Mouse (Mus musculus) left cerebral cortex, adult 11 months (tissue): Measurements from ENCODE around the gene Gal3st2b.
"Not testable (repeated sequence)": the region's sequence is repeated elsewhere in the genome, so short reads cannot be mapped to it uniquely, and the experiment has no call there.

ENCODE experiments used
- DNase-seq: peaks from one replicate; pipeline ENCODE4 v3.0.0; 2022; ENCODE audit warnings: low spot score

Gal3st2b gene

GRCm38 (mm10) chr1:93918011-93918410 lies at the start of gene Gal3st2b:
Gal3st2b (plus strand) TSS chr1:93918311.
- not testable (repeated sequence) for DNase-seq

DNA sequence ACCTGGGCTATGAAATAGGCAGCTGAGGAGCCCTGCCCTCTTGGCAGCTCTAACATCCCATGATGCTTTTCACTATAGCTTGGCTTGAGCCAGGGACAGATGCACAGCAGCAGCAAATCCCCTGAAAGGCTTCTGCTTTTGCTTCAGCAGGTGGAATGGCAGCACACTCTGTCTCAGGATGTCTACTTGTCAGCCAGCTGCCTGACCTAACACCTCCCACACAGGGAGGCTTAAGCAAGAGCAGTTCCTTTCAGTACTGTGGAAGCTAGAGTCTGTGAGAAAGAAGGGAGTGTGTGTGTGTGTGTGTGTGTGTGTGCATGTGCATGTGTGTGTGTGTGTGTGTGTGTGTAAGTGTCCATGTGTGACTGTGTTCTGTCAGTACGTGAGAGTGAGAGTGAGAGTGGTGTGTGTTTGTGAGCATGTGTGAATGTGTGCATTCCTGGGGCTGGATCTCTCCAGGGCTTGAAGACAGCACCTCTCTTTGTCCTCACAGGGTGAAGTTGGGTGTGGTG lies 46.5 kb upstream of the Gal3st2b start:
- DNase-seq, result not testable (repeated sequence)

- not testable (repeated sequence) for DNase-seq
These were observed 43.7 kb upstream of the Gal3st2b start for GRCm38 (mm10) chr1:93874405-93874804.

DNA sequence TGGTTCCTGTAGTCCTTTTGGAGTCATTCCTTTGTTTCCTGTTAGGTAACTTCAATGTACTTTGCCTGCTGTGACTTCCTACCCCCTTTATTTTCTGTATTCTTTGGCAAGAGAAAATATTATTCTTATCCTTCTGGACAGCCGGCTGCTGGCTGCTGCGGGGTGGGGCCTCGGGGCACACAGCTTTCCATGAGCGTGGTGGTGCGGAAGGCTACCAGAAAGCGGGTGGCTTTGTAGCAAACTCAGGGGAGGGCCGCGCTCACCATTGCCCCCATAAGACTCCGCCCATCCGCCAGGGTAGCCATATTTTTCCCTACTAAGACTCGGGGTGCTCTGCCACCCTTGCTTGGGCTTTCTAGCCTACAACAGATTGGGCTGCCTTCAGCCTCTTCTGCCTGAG lies 36.3 kb upstream of the Gal3st2b start:
- DNase-seq, result not testable (repeated sequence)

- DNase-seq, result not testable (repeated sequence)
These were observed 27.2 kb upstream of the Gal3st2b start for GRCm38 (mm10) chr1:93890936-93891335.

GRCm38 (mm10) chr1:93897395-93897794 lies 20.7 kb upstream of the Gal3st2b start:
- not testable (repeated sequence) for DNase-seq

DNA sequence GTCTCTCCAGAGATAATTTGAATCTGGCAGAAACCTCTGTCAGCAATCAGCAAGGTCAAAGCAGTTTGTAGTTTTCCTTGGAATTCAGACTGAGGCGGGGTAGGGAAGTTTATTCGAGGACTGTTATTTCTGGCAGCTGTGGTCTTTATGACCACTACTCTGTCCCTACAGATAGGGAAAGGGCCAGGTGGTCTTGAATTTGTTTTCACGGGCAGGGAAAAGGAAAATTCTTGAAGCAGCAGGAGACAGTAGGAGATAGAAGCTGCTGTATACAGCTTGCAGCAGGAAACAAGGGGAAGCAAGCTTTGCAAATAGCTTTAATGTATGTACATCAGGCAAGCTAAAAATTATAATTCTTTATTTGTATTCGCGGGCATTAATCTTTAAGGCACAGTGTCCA lies 16.8 kb upstream of the Gal3st2b start:
- not testable (repeated sequence) for DNase-seq

DNA sequence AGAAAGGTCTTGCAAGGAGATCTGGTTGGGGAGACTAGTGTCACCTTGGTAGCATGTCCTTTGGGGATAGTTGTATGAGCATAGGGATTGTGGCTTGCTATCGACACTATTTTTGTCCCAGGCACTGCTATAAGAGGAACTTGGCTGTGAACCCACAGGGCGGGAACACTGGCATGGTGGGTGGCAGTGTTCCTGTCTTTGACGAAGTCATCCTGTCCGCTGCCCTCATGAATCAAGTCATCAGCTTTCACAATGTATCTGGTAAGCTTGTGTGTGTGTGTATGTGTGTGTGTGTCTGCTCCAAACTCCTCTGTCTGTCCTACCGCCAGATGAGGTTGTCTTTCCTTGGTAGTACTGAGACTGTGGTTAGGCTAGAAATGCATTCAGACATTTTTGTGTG lies 11.4 kb upstream of the Gal3st2b start:
- DNase-seq, result not testable (repeated sequence)

DNA sequence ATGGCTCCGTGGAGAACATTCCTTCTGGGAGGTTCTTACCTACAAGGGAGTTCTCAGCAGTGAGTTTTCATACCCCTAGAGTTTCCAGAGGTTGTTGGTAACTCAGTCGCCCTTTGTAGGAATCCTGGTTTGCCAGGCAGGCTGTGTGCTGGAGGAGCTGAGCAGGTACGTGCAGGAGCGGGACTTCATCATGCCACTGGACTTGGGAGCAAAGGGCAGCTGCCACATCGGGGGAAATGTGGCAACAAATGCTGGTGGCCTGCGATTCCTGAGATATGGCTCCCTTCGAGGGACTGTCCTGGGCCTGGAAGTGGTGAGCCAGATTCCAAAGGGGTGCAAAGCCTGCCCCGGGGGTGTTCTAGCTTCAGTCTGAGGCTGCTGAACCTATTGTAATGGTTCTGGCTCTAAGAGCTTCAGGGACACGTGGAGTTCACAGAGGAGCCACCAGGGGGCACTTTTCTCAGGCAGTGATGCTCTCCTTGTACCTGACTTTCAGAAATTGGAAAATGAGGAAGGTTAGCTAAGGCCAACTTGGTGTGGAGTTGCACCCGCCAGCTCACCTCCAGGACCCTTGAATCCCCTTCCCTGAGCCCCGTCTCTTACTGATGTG lies 9.0 kb upstream of the Gal3st2b start:
- DNase-seq, result not testable (repeated sequence)

GRCm38 (mm10) chr1:93911877-93912276 lies 6.2 kb upstream of the Gal3st2b start:
- not testable (repeated sequence) for DNase-seq

GRCm38 (mm10) chr1:93917160-93917559 lies 951 bp upstream of the Gal3st2b start:
- not testable (repeated sequence) for DNase-seq

- not testable (repeated sequence) for DNase-seq
These were observed 664 bp downstream of the Gal3st2b start for GRCm38 (mm10) chr1:93918775-93919174.

- DNase-seq, result not testable (repeated sequence)
These were observed 1.2 kb downstream of the Gal3st2b start for GRCm38 (mm10) chr1:93919321-93919720.

DNA sequence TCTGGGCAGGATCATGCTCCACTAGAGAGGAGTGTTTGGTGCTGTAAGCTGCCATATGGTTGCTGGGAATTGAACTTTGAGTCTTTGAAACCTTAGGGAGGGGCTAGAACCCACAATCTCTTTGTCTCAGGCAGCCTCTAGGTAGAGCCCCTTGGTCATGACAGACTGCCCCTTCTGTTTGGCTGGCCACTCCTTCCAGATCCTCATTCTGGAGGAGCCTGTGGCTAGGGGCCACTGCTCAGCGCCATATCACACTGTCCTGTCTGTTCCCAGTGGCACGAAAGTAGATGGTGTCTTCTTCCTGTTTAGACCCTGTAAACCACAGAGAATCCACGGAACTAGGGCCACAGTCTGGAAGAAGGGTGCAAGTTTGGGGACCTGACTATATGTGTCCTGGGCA lies 4.5 kb downstream of the Gal3st2b start:
- DNase-seq, result not testable (repeated sequence)

DNA sequence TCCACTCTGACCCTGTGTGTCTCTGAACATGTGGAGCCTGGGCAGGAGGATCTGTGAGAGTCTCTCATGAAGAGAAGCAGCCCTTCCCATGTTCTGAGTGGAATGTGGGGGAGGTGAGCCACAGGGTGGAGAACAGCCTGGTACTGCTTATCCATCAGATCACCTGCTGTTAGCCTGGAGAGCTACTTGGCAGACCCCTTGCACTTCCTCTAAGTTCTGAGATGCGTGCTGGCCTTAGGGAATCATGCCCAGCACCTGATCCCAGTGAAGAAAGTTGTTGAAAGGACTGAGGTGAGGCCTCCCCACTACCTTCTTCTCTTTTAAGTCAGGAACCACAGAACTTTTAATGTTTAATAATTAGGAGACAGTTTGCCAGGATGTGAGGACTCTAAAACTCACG lies 5.0 kb downstream of the Gal3st2b start:
- DNase-seq, result not testable (repeated sequence)

- DNase-seq, result not testable (repeated sequence)
These were observed 17.3 kb downstream of the Gal3st2b start for GRCm38 (mm10) chr1:93935378-93935777.

GRCm38 (mm10) chr1:93937807-93938206 lies 19.7 kb downstream of the Gal3st2b start:
- DNase-seq, result peak; percentile 26

DNA sequence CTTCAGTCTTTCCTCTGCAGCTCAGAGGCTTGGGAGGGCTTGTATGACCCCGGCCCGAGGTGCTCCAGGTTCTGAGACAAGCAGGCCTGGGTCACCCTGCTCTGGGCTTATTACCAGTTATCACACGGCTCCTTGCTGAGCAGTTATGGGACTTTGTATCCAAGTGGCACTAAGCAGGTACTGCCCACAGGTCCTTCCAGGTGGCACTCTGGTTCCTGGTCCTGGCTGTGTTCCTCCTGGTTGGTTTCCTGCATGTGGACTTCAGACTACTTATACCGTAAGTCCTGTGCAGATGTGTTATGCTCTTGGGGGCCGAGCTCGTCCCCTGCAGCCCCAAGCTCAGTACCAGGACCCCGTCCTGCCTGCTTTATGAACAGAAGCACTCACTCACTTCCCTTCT lies 20.3 kb downstream of the Gal3st2b start:
- not testable (repeated sequence) for DNase-seq

DNA sequence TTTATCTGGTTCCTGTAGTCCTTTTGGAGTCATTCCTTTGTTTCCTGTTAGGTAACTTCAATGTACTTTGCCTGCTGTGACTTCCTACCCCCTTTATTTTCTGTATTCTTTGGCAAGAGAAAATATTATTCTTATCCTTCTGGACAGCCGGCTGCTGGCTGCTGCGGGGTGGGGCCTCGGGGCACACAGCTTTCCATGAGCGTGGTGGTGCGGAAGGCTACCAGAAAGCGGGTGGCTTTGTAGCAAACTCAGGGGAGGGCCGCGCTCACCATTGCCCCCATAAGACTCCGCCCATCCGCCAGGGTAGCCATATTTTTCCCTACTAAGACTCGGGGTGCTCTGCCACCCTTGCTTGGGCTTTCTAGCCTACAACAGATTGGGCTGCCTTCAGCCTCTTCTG lies 31.0 kb downstream of the Gal3st2b start:
- not testable (repeated sequence) for DNase-seq

DNA sequence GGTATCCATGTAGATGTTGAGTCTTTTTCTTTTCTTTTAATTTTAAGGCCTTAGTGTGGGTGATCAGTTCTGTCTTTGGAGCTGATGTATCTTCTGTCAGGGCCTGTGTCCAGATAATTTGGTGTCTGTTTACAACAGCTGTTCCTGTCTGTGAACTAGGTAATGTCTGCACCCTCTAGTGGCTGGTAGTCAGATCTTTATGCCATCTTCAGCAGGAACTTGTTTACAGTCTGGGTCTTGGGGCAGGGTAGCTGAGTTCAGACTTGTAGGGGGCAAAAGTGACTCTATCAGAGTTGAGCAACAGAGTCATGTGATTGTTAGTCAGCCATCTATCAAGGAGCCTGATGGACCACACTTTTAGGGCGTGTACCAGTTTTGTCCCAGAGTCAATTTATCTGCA lies 48.4 kb downstream of the Gal3st2b start:
- not testable (repeated sequence) for DNase-seq

DNA sequence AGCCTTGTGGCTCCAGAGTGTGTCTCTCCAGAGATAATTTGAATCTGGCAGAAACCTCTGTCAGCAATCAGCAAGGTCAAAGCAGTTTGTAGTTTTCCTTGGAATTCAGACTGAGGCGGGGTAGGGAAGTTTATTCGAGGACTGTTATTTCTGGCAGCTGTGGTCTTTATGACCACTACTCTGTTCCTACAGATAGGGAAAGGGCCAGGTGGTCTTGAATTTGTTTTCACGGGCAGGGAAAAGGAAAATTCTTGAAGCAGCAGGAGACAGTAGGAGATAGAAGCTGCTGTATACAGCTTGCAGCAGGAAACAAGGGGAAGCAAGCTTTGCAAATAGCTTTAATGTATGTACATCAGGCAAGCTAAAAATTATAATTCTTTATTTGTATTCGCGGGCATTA lies 52.3 kb downstream of the Gal3st2b start:
- DNase-seq, result not testable (repeated sequence)

DNA sequence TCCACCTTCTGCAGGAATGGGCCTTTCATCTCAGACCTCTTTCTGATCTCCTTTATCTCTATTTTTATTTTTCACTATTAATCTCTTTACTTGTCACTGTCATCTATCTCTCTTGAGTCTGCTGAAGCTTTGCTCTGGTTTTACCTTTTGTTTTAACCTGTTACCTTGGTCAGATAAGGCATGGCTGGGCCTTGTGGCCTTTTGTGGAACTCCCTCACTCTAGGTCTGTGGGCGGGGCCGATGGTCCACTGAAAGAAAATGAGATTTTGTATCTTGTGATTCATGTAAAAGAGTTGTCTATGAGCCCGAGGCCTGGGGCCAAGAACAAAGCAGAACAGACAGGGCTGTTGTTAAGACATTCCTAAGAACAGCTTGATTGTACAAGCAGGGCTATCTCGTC lies 52.7 kb downstream of the Gal3st2b start:
- DNase-seq, result not testable (repeated sequence)

DNA sequence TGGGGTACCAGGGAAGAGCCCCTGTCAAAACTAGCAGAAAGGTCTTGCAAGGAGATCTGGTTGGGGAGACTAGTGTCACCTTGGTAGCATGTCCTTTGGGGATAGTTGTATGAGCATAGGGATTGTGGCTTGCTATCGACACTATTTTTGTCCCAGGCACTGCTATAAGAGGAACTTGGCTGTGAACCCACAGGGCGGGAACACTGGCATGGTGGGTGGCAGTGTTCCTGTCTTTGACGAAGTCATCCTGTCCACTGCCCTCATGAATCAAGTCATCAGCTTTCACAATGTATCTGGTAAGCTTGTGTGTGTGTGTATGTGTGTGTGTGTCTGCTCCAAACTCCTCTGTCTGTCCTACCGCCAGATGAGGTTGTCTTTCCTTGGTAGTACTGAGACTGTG lies 57.7 kb downstream of the Gal3st2b start:
- not testable (repeated sequence) for DNase-seq

GRCm38 (mm10) chr1:93978287-93978686 lies 60.2 kb downstream of the Gal3st2b start:
- DNase-seq, result not testable (repeated sequence)
